ENCODE assay signal across 8 mouse cellular contexts in genomic region chr11:19919785-19920671, GRCm38 (mm10). TPM values are rescaled to one million over a fixed set of nuclear protein-coding genes. Genes with fewer than 3 reads are reported as not detected.
DNase-seq lines count a peak whose midpoint lies in the region; ATAC-seq and TF ChIP-seq lines count a peak whose summit lies in the region.

No protein-coding gene starts in this region.

- H3K27me3 ChIP-seq in C2C12 (ENCODE audit: control insufficient read depth, insufficient read depth, insufficient read length): no peaks in the 10 kb centered on the region
- no peaks in the 10 kb centered on the region for H3K27me3 ChIP-seq in embryonic facial prominence, embryonic 15.5 days
- no peaks in the 10 kb centered on the region; the same call in 1 of the 2 replicates for H3K27me3 ChIP-seq in heart, embryonic 10.5 days (ENCODE audit: insufficient read depth, poor library complexity, severe bottlenecking)
- no peaks in the 10 kb centered on the region for H3K27me3 ChIP-seq in kidney, embryonic 14.5 days (ENCODE audit: control insufficient read depth, insufficient read depth, low read length)
- H3K27me3 ChIP-seq in liver, adult 2 months (ENCODE audit: control insufficient read depth, insufficient read depth, low read length): no peaks in the 10 kb centered on the region

- peak overlapping the region; percentile 59 for H3K9ac ChIP-seq in embryonic facial prominence, embryonic 15.5 days
- peak overlapping the region; percentile 69 for H3K9ac ChIP-seq in kidney, embryonic 14.5 days (ENCODE audit: low read depth, low read length)
- peak overlapping the region; percentile 65 for H3K9ac ChIP-seq in liver, adult 2 months (ENCODE audit: low read depth, low read length)

- no peaks in the 10 kb centered on the region for H3K9me3 ChIP-seq in embryonic facial prominence, embryonic 15.5 days (replicated peaks)
- H3K9me3 ChIP-seq in heart, embryonic 10.5 days: no peaks in the 10 kb centered on the region
- no peaks in the 10 kb centered on the region for H3K9me3 ChIP-seq in kidney, embryonic 14.5 days (ENCODE audit: control insufficient read depth, low read length)

- peak overlapping the region; percentile 65 for H3K4me2 ChIP-seq in embryonic facial prominence, embryonic 15.5 days (replicated peaks)
- H3K4me2 ChIP-seq in kidney, embryonic 14.5 days (replicated peaks; ENCODE audit: low read depth, low read length): peak overlapping the region; percentile 92

- ATAC-seq in embryonic facial prominence, embryonic 15.5 days (ENCODE audit: insufficient number of reproducible peaks, low FRiP score, low TSS enrichment, low read depth): peak; percentile 69
- ATAC-seq in kidney, embryonic 14.5 days (ENCODE audit: low FRiP score, low TSS enrichment): peak; percentile 64

- H3K79me3 ChIP-seq in C2C12 (ENCODE audit: low read depth): peaks cover 2% of the 10 kb centered on the region

- no peaks in the 10 kb centered on the region for H3K36me3 ChIP-seq in C2C12 (ENCODE audit: control insufficient read depth, insufficient read depth)
- no peaks in the 10 kb centered on the region for H3K36me3 ChIP-seq in embryonic facial prominence, embryonic 15.5 days
- no peaks in the 10 kb centered on the region for H3K36me3 ChIP-seq in heart, embryonic 10.5 days
- no peaks in the 10 kb centered on the region for H3K36me3 ChIP-seq in kidney, embryonic 14.5 days (ENCODE audit: control insufficient read depth, insufficient read depth, low read length)
- H3K36me3 ChIP-seq in liver, adult 2 months (ENCODE audit: control insufficient read depth, insufficient read depth, low read length): no peaks in the 10 kb centered on the region

- H3K27ac ChIP-seq in bone marrow macrophage, adult 2 months (ENCODE audit: insufficient read depth, low read depth, low read length): peak overlapping the region; percentile 88
- peak overlapping the region; percentile 95 for H3K27ac ChIP-seq in embryonic facial prominence, embryonic 15.5 days (replicated peaks)
- H3K27ac ChIP-seq in heart, embryonic 10.5 days: peak overlapping the region; percentile 89
- H3K27ac ChIP-seq in kidney, embryonic 14.5 days (ENCODE audit: low read depth, low read length): peak overlapping the region; percentile 96
- H3K27ac ChIP-seq in liver, adult 2 months (replicated peaks; ENCODE audit: insufficient read depth, low read depth, low read length): peak overlapping the region; percentile 76

- peak overlapping the region; percentile 61 for H3ac ChIP-seq in C2C12 (ENCODE audit: control insufficient read depth, insufficient read length, low read depth)

- DNase-seq in heart, embryonic 10.5 days (ENCODE audit: low spot score): peak; percentile 93
- DNase-seq in liver, adult 2 months (ENCODE audit: extremely low read depth, low read depth, low spot score): peak; percentile 83
- peak; percentile 69 to 75 for DNase-seq in monocyte, adult 2 months (ENCODE audit: low read depth in 1 of 2, low spot score in 2 of 2)
- DNase-seq in spleen, postnatal 14 days (ENCODE audit: low spot score in 2 of 2): peak; percentile 57 to 66

- peaks cover 18% of the 10 kb centered on the region for H3K4me1 ChIP-seq in bone marrow macrophage, adult 2 months (ENCODE audit: control insufficient read depth, insufficient read depth, low read length)
- peaks cover 23% of the 10 kb centered on the region for H3K4me1 ChIP-seq in embryonic facial prominence, embryonic 15.5 days
- peaks cover 29% of the 10 kb centered on the region for H3K4me1 ChIP-seq in heart, embryonic 10.5 days
- peaks cover 8% of the 10 kb centered on the region; the same call in 1 of the 2 replicates for H3K4me1 ChIP-seq in kidney, embryonic 14.5 days (ENCODE audit: control insufficient read depth, insufficient read depth, low read length)
- H3K4me1 ChIP-seq in liver, adult 2 months (ENCODE audit: control insufficient read depth, insufficient read depth, low read length): no peaks in the 10 kb centered on the region

- no peak for TF ChIP-seq POLR2A in bone marrow macrophage, adult 2 months (IDR thresholded peaks at IDR 0.05; ENCODE audit: borderline replicate concordance, low read depth, low read length)
- 0 out of 2 replicates have a peak, but pooled peaks have one; percentile 4 for TF ChIP-seq POLR2A in liver, adult 2 months (IDR thresholded peaks at IDR 0.05; ENCODE audit: extremely low read depth, insufficient read depth, low read length)

- under 1% methylated on average over 70 of the region's 70 CpGs for WGBS in embryonic facial prominence, embryonic 15.5 days
- WGBS in heart, embryonic 10.5 days: under 1% methylated on average over 70 of the region's 70 CpGs
- under 1% methylated on average over 70 of the region's 70 CpGs for WGBS in kidney, embryonic 14.5 days
- under 1% methylated on average over 70 of the region's 70 CpGs for WGBS in liver, adult 2 months

- H3K79me2 ChIP-seq in C2C12 (ENCODE audit: control insufficient read depth, insufficient read depth): peaks cover 7% of the 10 kb centered on the region
- H3K79me2 ChIP-seq in liver, adult 2 months (ENCODE audit: control insufficient read depth, insufficient read depth, low read length): peaks cover 6% of the 10 kb centered on the region; the same call in 1 of the 2 replicates

- peak; percentile 81 for TF ChIP-seq CTCF in C2C12 (IDR thresholded peaks at IDR 0.05; ENCODE audit: control insufficient read depth, insufficient read depth, insufficient read length)
- TF ChIP-seq CTCF in bone marrow macrophage, adult 2 months (IDR thresholded peaks at IDR 0.05; ENCODE audit: low read depth, low read length): peak; percentile 27; the same call in 1 of the 2 replicates
- peak; percentile 56 for TF ChIP-seq CTCF in liver, adult 2 months (IDR thresholded peaks at IDR 0.05; ENCODE audit: low read depth, low read length)

- H3K4me3 ChIP-seq in C2C12 (ENCODE audit: insufficient read depth, poor library complexity, severe bottlenecking): peak overlapping the region; percentile 50
- H3K4me3 ChIP-seq in bone marrow macrophage, adult 2 months (ENCODE audit: insufficient read depth, low read length): peak overlapping the region; percentile 71
- peak overlapping the region; percentile 60 for H3K4me3 ChIP-seq in embryonic facial prominence, embryonic 15.5 days (replicated peaks)
- H3K4me3 ChIP-seq in heart, embryonic 10.5 days: peak overlapping the region; percentile 68
- H3K4me3 ChIP-seq in kidney, embryonic 14.5 days (ENCODE audit: low read length): peak overlapping the region; percentile 65
- peak overlapping the region; percentile 70 for H3K4me3 ChIP-seq in liver, adult 2 months (ENCODE audit: insufficient read depth, low read depth, low read length)

TF ChIP-seq in C2C12, 6 proteins besides CTCF, POLR2A, EP300 and RAD21:
- TF ChIP-seq MYOD1 (IDR thresholded peaks at IDR 0.05; ENCODE audit: control insufficient read depth, insufficient read length, low read depth) (no peak), CEBPB (IDR thresholded peaks at IDR 0.05; ENCODE audit: low read depth) (peak; percentile 92)

RNA-seq across cellular contexts. Expression of gene Spred2, which starts 4.1 kb away (rescaled TPM):
- 22.0 TPM for polyA plus RNA-seq in C2C12 (2012; fragmentation: generic; extraction: Trizol)
- polyA plus RNA-seq in bone marrow macrophage, adult 2 months (2012; ENCODE audit: insufficient read depth, insufficient read length, missing spikeins): 5.6 and 5.9 TPM in 2 replicates
- 8.5 and 9.7 TPM in 2 replicates for polyA plus RNA-seq in embryonic facial prominence, embryonic 15.5 days (2015; fragmentation: Nextera tagmentation; extraction: Ambion mirVana)
- polyA plus RNA-seq in heart, embryonic 10.5 days (2016; fragmentation: Nextera tagmentation; extraction: Ambion mirVana): 4.4 and 6.7 TPM in 2 replicates
- polyA plus RNA-seq in kidney, embryonic 14.5 days (2014; fragmentation: Nextera tagmentation; extraction: Ambion mirVana): 9.8 and 12.3 TPM in 2 replicates
- 3.1 and 3.8 TPM in 2 replicates for total RNA-seq in liver, adult 2 months (2014; rRNA removed)
- polyA plus RNA-seq in liver, adult 2 months (2012; rRNA removed): 4.8 and 5.2 TPM in 2 replicates

Comparison
In these comparisons a context has a peak if more than half of its experiments do, and no peak if none do; other contexts are left out.
1. Peak in every context shown above with its lines: DNase-seq, ATAC-seq, H3K4me3 ChIP-seq and H3K27ac ChIP-seq.
2. CTCF ChIP-seq: peak in every context shown above with its lines; median percentile 81 in C2C12; 56 in liver, adult 2 months; 27 in bone marrow macrophage, adult 2 months.